Mouse (Mus musculus) embryonic stem cell, embryonic (primary cell): Measurements from ENCODE around the gene Crlf1.

Experiments
- CTCF ChIA-PET, 4 experiments: fragments of 300-600 bp in 2 of 4; fragments of 350-600 bp in 2 of 4; sonication (Branson Sonifier 250); formaldehyde crosslinking; loops; one replicate each; lab custom pipeline; 2022; ENCODE audit warnings: inconsistent platforms in 2 of 4; lab: Charles Lee
- POLR2A ChIA-PET, 4 experiments: fragments of 300-600 bp in 2 of 4; fragments of 350-600 bp in 2 of 4; sonication (Branson Sonifier 250); formaldehyde crosslinking; loops; one replicate each; lab custom pipeline; 2022; ENCODE audit warnings: antibody characterized with exemption in 4 of 4, inconsistent platforms in 1 of 4; lab: Charles Lee

Gene Crlf1

GRCm38 (mm10) chr8:70492664-70493640 is at the start of gene Crlf1:
Gene Crlf1 (plus strand): TSS chr8:70493158.
- ChIA-PET CTCF (no interaction called here), POLR2A (interaction anchor here in 2 of 4 experiments (1.0 to 1.7 kb wide), 2 partner anchors 13 to 30 kb away, joined by 3 to 4 read pairs; partner anchors contain the start of gene Rex1bd (in 1 of the 2))

DNA sequence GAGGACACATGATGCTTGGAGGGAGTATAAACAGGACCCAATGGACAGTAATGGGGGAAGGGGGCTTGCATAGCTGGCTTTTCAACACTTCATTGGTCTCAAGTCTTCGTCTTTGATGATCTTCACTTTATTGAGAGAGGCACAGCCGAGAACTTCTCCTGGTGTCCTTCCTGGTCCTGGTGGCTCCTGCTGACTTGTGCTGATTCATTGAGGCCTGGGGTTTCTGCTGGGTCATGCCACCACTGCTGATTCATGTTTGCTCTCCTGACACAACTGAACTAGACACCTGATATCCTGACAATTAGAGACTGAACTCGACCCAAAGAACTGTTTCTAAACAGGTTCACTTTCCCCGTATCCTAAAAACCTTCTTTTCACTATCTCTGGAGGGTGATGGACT is 49.6 kb upstream of the Crlf1 start:
- CTCF ChIA-PET = no interaction called here
- POLR2A ChIA-PET = interaction anchor here in 2 of 4 experiments (1.2 to 1.7 kb wide), 2 partner anchors 62 to 158 kb away, joined by 3 to 4 read pairs; no protein-coding TSS in a partner anchor

GRCm38 (mm10) chr8:70445988-70446387 is 47.0 kb upstream of the Crlf1 start:
- ChIA-PET POLR2A (interaction anchor here in 2 of 4 experiments (0.7 to 1.0 kb wide), 3 partner anchors 13 to 31 kb away, joined by 3 read pairs; partner anchors contain the start of gene Klhl26 (in 1 of the 2)), CTCF (no interaction called here)

DNA sequence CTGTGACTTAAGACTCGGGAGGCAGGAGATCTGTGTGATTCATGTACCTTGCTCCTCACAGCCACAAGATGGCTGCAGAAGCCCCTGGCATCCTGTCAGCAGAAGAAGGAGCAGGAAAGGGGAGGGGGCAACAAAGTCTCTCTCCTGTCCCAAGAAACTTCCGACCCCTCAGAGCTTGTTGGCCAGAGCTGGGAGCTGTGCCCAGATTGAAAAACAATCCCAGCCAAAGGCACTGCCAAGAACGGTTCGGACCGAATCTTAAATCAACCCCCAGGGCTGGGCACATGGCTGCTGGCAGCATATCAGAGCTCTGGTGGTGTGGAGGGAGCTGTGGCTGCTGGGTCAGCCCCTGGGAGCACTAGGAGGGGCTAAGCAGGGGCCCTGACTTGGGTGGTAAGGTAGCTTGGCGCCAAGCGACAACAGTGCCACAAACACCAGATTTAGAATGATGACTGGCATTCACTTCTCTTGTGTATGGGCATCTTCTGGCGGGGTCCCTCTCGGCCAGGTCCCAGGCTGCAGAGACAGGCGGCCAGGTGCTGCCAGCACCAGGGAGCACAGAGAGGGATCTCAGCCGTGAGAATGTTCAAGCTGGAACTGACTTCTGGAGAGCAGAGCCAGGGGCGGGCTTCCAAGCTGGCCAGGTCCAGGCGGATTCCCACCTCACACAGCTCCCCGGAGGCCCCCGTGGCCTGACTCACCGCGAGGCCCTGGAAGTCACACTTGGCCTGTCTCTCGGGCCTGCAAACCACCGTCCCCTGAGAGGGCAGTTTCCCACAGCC is 45.1 kb upstream of the Crlf1 start:
- ChIA-PET CTCF (interaction anchor here (0.5 to 1.6 kb wide), 6 partner anchors 12 to 139 kb away, joined by 3 to 4 read pairs (median 3); no protein-coding TSS in a partner anchor), POLR2A (interaction anchor here in 3 of 4 experiments (0.6 to 6.7 kb wide), 13 partner anchors 9 to 267 kb away, joined by 3 to 43 read pairs (median 4); partner anchors contain the start of genes Ell (in 1 of the 3), Homer3 (in 1 of the 3) and Klhl26 (in 1 of the 3))

DNA sequence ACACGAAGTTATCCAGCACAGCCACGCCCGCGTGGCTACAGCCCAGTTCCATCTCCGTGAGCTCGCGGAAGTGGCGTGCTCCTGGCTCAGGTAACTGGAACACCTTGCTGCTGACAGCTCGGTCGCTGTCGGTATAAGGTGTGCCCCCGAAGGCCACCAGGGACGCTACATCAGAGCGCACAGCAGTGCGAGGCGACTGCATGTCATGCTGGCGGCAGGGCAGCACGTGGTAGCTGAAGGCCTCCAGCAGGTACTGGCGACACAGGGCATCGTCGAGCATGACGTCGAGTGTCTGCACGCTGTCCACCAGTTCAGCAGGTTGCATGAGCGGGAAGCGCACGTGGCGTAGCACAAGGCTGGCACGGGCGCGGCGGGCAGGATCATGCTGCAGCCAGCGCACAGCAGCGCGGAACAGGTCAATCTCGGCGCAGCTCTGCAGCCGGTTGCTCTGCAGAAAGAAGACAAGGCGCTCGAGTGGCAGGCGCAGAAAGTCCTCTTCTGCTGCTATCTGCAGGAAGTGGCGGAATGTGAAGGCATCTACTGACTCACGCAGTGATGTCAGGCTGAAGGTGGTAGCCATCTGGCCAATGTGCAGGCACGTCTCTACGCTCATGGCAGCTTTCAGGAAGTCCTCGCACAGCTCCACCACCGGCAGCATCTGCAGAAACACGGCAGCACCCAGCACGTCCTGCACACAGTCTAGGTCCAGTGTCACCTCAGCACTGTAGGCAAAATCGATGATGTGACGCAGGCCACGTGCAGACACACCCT is 40.6 kb upstream of the Crlf1 start:
- ChIA-PET CTCF (interaction anchor here in 2 of 4 experiments (0.8 to 2.1 kb wide), 15 partner anchors 12 to 183 kb away, joined by 3 to 11 read pairs (median 3); partner anchors contain the start of genes Crtc1 (in 1 of the 2) and Klhl26 (in 1 of the 2)), POLR2A (interaction anchor here in 3 of 4 experiments (0.6 to 6.7 kb wide), 17 partner anchors 9 to 474 kb away, joined by 3 to 43 read pairs (median 4); partner anchors contain the start of genes Klhl26 (in 2 of the 3), Ell (in 1 of the 3), Jund (in 1 of the 3) and Uba52 (in 1 of the 3))

- ChIA-PET POLR2A (interaction anchor here in 2 of 4 experiments (0.6 to 3.3 kb wide), 6 partner anchors 9 to 90 kb away, joined by 3 to 15 read pairs (median 3); partner anchors contain the start of gene Klhl26 (in 1 of the 2)), CTCF (interaction anchor here in 1 of 4 experiments (0.8 to 1.5 kb wide), 3 partner anchors 38 to 185 kb away, joined by 3 to 4 read pairs (median 3); no protein-coding TSS in a partner anchor)
Observed at GRCm38 (mm10) chr8:70453852-70454251, 39.1 kb upstream of the Crlf1 start.

DNA sequence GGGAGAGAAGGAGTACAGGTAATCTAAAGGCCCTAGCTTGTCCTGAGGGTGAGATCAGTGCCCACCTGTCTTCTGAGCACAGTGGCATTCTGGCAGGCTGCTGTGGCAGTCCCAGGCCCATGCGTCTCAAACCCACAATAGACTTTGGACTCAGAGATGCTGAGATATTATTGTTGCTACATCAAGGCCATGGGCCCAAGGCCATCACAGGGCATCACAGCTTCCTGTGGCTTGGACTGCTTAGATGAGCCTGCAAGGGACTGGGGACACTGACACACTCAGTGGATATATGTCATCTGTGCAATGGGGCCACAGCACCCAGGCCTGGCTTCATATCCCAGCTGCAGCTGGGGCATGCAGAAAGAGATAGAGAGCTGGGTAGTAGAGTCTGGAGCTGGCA is 36.0 kb upstream of the Crlf1 start:
- ChIA-PET CTCF (interaction anchor here in 1 of 4 experiments (1.1 kb wide), 1 partner anchor 41 kb away, joined by 3 read pairs; no protein-coding TSS in a partner anchor), POLR2A (interaction anchor here in 2 of 4 experiments (0.5 to 1.8 kb wide), 7 partner anchors 8 to 128 kb away, joined by 3 to 8 read pairs (median 4); partner anchors contain the start of genes Klhl26 (in 2 of the 2) and Uba52 (in 1 of the 2))

GRCm38 (mm10) chr8:70457882-70458281 is 35.1 kb upstream of the Crlf1 start:
- CTCF ChIA-PET = interaction anchor here in 1 of 4 experiments (0.9 kb wide), 1 partner anchor 43 kb away, joined by 3 read pairs; no protein-coding TSS in a partner anchor

GRCm38 (mm10) chr8:70458462-70458861 is 34.5 kb upstream of the Crlf1 start:
- POLR2A ChIA-PET = interaction anchor here in 3 of 4 experiments (0.6 to 2.3 kb wide), 8 partner anchors 9 to 65 kb away, joined by 3 to 12 read pairs (median 4); partner anchors contain the start of gene Klhl26 (in 1 of the 3)

More at GRCm38 (mm10) chr8:70457882-70458281, 35.1 kb upstream of the Crlf1 start:
- POLR2A ChIA-PET = interaction anchor here in 2 of 4 experiments (1.1 to 2.3 kb wide), 5 partner anchors 9 to 19 kb away, joined by 3 to 12 read pairs (median 7); partner anchors contain the start of gene Klhl26 (in 1 of the 2)

DNA sequence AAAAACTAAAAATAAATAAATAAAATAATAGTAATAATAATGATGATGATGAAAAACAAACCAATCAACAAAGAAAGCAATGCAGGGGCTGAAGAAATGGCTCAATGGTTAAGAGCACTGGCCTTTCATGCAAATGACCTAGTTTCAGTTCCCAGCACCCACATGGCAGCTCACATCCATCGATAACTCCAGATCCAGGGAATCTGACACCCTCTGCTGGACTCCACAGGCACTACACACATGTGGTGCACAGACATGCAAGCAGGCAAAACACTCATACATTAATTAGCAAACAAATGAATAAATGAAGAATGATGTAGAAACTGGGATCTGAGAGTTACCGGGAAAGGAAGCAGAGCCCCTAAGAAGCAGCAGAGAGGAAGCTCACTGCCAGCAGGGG is 33.3 kb upstream of the Crlf1 start:
- ChIA-PET POLR2A (interaction anchor here in 2 of 4 experiments (0.5 to 2.3 kb wide), 8 partner anchors 11 to 177 kb away, joined by 3 to 12 read pairs (median 3); partner anchors contain the start of genes Homer3 (in 1 of the 2) and Klhl26 (in 1 of the 2)), CTCF (interaction anchor here in 1 of 4 experiments (1.0 to 1.8 kb wide), 5 partner anchors 10 to 43 kb away, joined by 3 to 6 read pairs (median 4); partner anchors contain the start of gene Klhl26)

More at GRCm38 (mm10) chr8:70458462-70458861, 34.5 kb upstream of the Crlf1 start:
- CTCF ChIA-PET = interaction anchor here in 1 of 4 experiments (0.9 to 1.6 kb wide), 3 partner anchors 10 to 42 kb away, joined by 3 to 4 read pairs (median 3); no protein-coding TSS in a partner anchor

DNA sequence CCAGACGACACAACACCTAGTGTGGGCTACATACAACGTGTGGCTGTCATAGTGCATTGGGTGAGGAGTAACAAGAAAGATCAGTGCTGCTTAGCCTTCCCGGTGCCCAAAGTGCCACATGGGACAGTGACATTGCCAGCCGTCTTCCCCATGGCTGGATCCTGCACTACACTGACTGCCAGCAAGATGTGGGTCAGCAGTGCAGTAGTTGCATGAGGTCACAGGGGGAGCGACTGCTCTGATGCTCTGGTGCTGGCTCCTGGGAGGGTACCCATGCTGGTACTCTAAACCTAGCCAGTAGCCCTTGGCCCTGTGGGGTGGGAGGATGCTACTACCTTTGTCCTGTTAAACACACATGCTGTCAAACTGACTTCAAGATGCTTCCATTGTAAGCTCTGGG is 32.8 kb upstream of the Crlf1 start:
- ChIA-PET POLR2A (interaction anchor here in 2 of 4 experiments (1.1 to 2.3 kb wide), 4 partner anchors 11 to 79 kb away, joined by 3 to 12 read pairs (median 4); partner anchors contain the start of gene Ell (in 1 of the 2)), CTCF (interaction anchor here in 1 of 4 experiments (1.4 to 1.8 kb wide), 3 partner anchors 11 to 43 kb away, joined by 3 to 5 read pairs (median 4); partner anchors contain the start of gene Klhl26)

DNA sequence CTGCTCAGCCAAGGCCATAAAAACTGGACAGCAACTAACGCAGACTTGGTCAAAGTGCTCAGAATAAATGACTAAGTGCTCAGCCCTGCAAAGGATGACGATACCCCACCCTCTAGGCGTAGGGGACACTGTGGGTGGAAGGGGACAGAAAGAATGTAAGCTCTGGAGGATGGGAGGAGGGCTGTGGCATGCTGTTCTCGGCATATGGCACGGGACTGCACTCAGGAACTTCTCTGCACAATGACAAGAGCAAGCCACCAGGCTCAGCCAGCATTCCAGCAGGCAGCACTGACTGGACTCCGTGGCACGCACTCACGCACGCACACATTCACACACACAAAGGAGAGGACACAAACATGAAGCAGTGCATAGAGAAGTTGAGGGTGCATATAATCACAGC is 32.4 kb upstream of the Crlf1 start:
- ChIA-PET CTCF (interaction anchor here in 2 of 4 experiments (0.6 to 1.8 kb wide), 2 partner anchors 16 to 100 kb away, joined by 3 to 5 read pairs; partner anchors contain the start of gene Klhl26 (in 1 of the 2)), POLR2A (interaction anchor here in 1 of 4 experiments (1.4 to 1.8 kb wide), 2 partner anchors 12 to 79 kb away, joined by 3 to 5 read pairs; partner anchors contain the start of gene Ell)

- CTCF ChIA-PET = interaction anchor here in 1 of 4 experiments (1.3 kb wide), 1 partner anchor 41 kb away, joined by 4 read pairs; no protein-coding TSS in a partner anchor
- POLR2A ChIA-PET = interaction anchor here in 3 of 4 experiments (0.5 to 6.2 kb wide), 6 partner anchors 9 to 77 kb away, joined by 3 to 43 read pairs (median 3); partner anchors contain the start of gene Ell (in 1 of the 3)
Observed at GRCm38 (mm10) chr8:70461765-70462515, 31.0 kb upstream of the Crlf1 start.

DNA sequence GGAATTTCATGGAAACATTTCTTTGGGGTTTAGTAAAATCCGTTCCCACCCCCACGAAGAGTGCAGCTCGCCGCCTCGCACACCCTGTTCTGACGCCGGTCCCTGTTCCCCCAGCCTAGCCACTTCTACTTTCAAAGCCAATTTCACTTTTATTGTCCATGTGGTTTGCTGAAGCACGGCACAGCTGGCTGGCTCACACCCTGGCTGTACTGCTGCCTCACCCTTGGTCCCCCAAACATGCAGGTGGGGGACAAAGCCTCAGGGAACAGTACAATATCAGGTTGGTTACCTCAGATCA is 30.5 kb upstream of the Crlf1 start:
- ChIA-PET POLR2A (interaction anchor here in 2 of 4 experiments (1.2 to 6.2 kb wide), 3 partner anchors 12 to 21 kb away, joined by 3 to 43 read pairs (median 4); no protein-coding TSS in a partner anchor), CTCF (interaction anchor here in 1 of 4 experiments (0.8 to 1.3 kb wide), 2 partner anchors 14 to 41 kb away, joined by 3 to 4 read pairs; partner anchors contain the start of gene Klhl26)

DNA sequence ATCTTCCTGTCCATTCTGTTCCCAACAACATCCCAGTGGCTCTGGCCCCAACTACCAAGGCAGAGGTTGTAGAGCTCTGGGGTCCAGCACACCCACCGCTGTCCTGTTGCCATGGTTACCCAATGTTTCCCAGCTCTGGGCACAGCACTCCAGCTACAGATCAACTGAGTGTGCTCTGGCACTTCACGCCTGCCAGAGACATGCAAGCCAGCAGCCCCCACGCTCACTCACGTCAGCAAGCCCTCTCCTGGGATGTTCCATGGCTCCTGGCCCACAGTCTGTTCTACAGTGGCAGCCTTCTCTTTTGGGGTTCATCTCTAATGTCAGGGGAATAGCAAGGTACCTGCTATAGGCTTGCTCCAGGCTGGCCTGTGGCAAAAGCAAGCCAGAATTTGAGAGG is 29.7 kb upstream of the Crlf1 start:
- CTCF ChIA-PET = interaction anchor here in 1 of 4 experiments (0.8 to 1.0 kb wide), 2 partner anchors 13 to 40 kb away, joined by 3 read pairs; partner anchors contain the start of gene Klhl26
- POLR2A ChIA-PET = interaction anchor here in 2 of 4 experiments (0.9 to 6.2 kb wide), 5 partner anchors 13 to 22 kb away, joined by 3 to 43 read pairs (median 4); partner anchors contain the start of gene Klhl26 (in 2 of the 2)
